Mouse (Mus musculus) lung, postnatal 0 days (tissue): ENCODE data around the gene Pgd. TPM values are rescaled to one million over a fixed set of nuclear protein-coding genes. Genes with fewer than 3 reads are reported as not detected.
A peak's percentile ranks its signal among the peaks of the same experiment; 100 is the strongest.
"Not testable (repeated sequence)": the region's sequence is repeated elsewhere in the genome, so short reads cannot be mapped to it uniquely, and the experiment has no call there.

Experiments
- ATAC-seq: fragments of 200-750 bp; cut with Nextera tagmentation; 2 replicates; pipeline ENCODE4 v1.8.0; 2017; ENCODE audit warnings: moderate library complexity
- DNase-seq: peaks from one replicate; pipeline ENCODE4 v3.0.0-alpha.2; 2016; ENCODE audit warnings: low spot score
- H3K27ac ChIP-seq: fragments of 300-500 bp; sonication (generic); 2 replicates; pipeline ENCODE4 v1.5.1; 2014; ENCODE audit warnings: antibody characterized with exemption, mild to moderate bottlenecking, low read length, mixed read lengths
- H3K27me3 ChIP-seq: fragments of 300-500 bp; sonication (generic); replicated peaks from 2 replicates; pipeline ENCODE4 v1.6.1; 2014; ENCODE audit warnings: low read length, mixed read lengths; ENCODE audit not compliant: insufficient read depth
- H3K36me3 ChIP-seq: fragments of 300-500 bp; sonication (generic); 2 replicates; pipeline ENCODE4 v1.6.1; 2014; ENCODE audit warnings: low read length, mixed read lengths; ENCODE audit not compliant: insufficient read depth
- H3K4me1 ChIP-seq: fragments of 300-500 bp; sonication (generic); 2 replicates; pipeline ENCODE4 v1.6.1; 2014; ENCODE audit warnings: antibody characterized with exemption, low read depth, low read length, mixed read lengths; ENCODE audit not compliant: insufficient read depth
- H3K4me2 ChIP-seq: fragments of 300-500 bp; sonication (generic); replicated peaks from 2 replicates; pipeline ENCODE4 v1.6.1; 2014; ENCODE audit warnings: low read depth, mild to moderate bottlenecking, low read length, moderate library complexity, mixed read lengths
- H3K4me3 ChIP-seq: fragments of 300-500 bp; sonication (generic); 2 replicates; pipeline ENCODE4 v1.5.1; 2014; ENCODE audit warnings: low read depth, low read length
- H3K9ac ChIP-seq: fragments of 300-500 bp; sonication (generic); replicated peaks from 2 replicates; pipeline ENCODE4 v1.6.1; 2014; ENCODE audit warnings: low read depth, mild to moderate bottlenecking
- H3K9me3 ChIP-seq: fragments of 300-500 bp; sonication (generic); 2 replicates; pipeline ENCODE4 v1.6.1; 2016; ENCODE audit warnings: low read length, mixed read lengths
- CTCF ChIP-seq: IDR thresholded peaks from 2 replicates; pipeline ENCODE4 v1.5.1; 2016; ENCODE audit warnings: antibody characterized with exemption, mild to moderate bottlenecking
- EP300 ChIP-seq: IDR thresholded peaks from 2 replicates; pipeline ENCODE4 v1.6.1; 2016; ENCODE audit warnings: antibody characterized with exemption, mild to moderate bottlenecking, control low read depth
- WGBS: fragments of 180-500 bp; shearing (Covaris S2); extraction: QIAGEN DNeasy Blood & Tissue Kit; methylation state at CpG from one replicate; pipeline ENCODE4 v1.1.7; 2014; 5-methylcytosine and 5-hydroxymethylcytosine counted together
- polyA plus RNA-seq: library from polyadenylated mRNA; unstranded; fragments of >200 nt; fragmentation: Nextera tagmentation; extraction: Ambion mirVana; gene quantifications from 2 replicates; pipeline ENCODE4 v1.2.1, GENCODE M21; 2015

Gene Pgd
- polyA plus RNA-seq, 1 experiment from 2014 or later, result 119 TPM

- TF ChIP-seq CTCF (no peak; the same call in 1 of the 2 replicates), EP300 (0 out of 2 replicates have a peak, but pooled peaks have one; percentile 14)
- peak within 1 kb of the TSS; percentile 85 for H3K4me2 ChIP-seq
- no peaks in the 10 kb centered on the region for H3K9me3 ChIP-seq
- peaks cover 11% of the 10 kb centered on the region for H3K4me1 ChIP-seq
- no peaks in the 10 kb centered on the region for H3K36me3 ChIP-seq
- under 1% methylated on average over 35 of the region's 35 CpGs for WGBS
- no peak within 1 kb of the TSS for H3K27ac ChIP-seq
- H3K4me3 ChIP-seq, result peak within 1 kb of the TSS; percentile 84
- DNase-seq, result peak; percentile 92
- peak within 1 kb of the TSS; percentile 80 for H3K9ac ChIP-seq
- ATAC-seq, result peak; percentile 87
- no peaks in the 10 kb centered on the region for H3K27me3 ChIP-seq
These were observed 62.6 kb downstream of the Pgd start, which contains the start of gene Dffa for GRCm38 (mm10) chr4:149103875-149104561. Dffa (plus strand) TSS chr4:149104146.

DNA sequence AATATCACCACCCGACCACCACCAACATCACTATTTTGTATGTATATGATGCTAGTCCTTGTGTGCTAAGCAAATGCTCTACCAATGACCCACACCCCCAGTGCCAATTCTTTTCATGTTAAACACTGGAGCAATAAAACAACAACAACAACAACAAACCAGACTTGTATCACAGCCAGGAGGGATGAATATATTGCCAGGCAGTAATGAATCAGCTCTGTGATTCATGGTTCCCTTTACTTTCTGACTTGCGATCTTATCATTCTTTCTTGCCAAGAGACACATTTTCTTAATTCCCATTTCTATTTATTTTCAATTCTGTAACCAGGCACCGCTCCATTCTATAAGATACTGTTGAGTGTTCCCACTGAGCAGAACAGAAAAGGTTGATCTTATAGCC lies 65.1 kb downstream of the Pgd start:
- H3K27ac ChIP-seq, result no peak overlapping the region
- H3K9me3 ChIP-seq, result no peaks in the 10 kb centered on the region
- no peak overlapping the region for H3K9ac ChIP-seq
- no peak overlapping the region for H3K4me2 ChIP-seq
- WGBS, result 85% methylated on average over 3 of the region's 3 CpGs
- peaks cover 20% of the 10 kb centered on the region for H3K4me1 ChIP-seq
- ATAC-seq (no peak), DNase-seq (no peak)
- H3K36me3 ChIP-seq, result no peaks in the 10 kb centered on the region
- H3K4me3 ChIP-seq, result no peak overlapping the region
- no peaks in the 10 kb centered on the region for H3K27me3 ChIP-seq
- TF ChIP-seq EP300 (no peak), CTCF (no peak)

GRCm38 (mm10) chr4:149100449-149100848 lies 66.1 kb downstream of the Pgd start:
- H3K27ac ChIP-seq, H3K4me2 ChIP-seq, H3K36me3 ChIP-seq, H3K4me3 ChIP-seq, H3K27me3 ChIP-seq, DNase-seq, ATAC-seq, H3K9me3 ChIP-seq, H3K9ac ChIP-seq: not testable (repeated sequence)
- WGBS, result 86% methylated on average over 12 of the region's 12 CpGs
- peaks cover 20% of the 10 kb centered on the region for H3K4me1 ChIP-seq

Other genes with a start within 250 kb of the Pgd start
- 38.9 TPM in 2 replicates for gene Pex14, start 66.9 kb downstream of the Pgd start, polyA plus RNA-seq
- gene Dffa, start 62.6 kb downstream of the Pgd start, polyA plus RNA-seq, result 21.5 and 22.8 TPM in 2 replicates
- gene Cort, start 40.0 kb downstream of the Pgd start, polyA plus RNA-seq, result 0.18 and 0.21 TPM in 2 replicates
- 4.9 and 5.3 TPM in 2 replicates for gene Cenps, start 29.1 kb downstream of the Pgd start, polyA plus RNA-seq
- gene Kif1b, start 140.9 kb upstream of the Pgd start, polyA plus RNA-seq, result 35.6 and 36.7 TPM in 2 replicates